Mouse (Mus musculus) megakaryocyte-erythroid progenitor cell, adult 5 weeks (primary cell): Measurements from ENCODE around the gene Tas2r122. TPM values are rescaled to one million over a fixed set of nuclear protein-coding genes. Genes with fewer than 3 reads are reported as not detected.

ENCODE experiments used
- polyA plus RNA-seq: library from polyadenylated mRNA; stranded (reverse); fragments of >175 nt; gene quantifications from 2 replicates; pipeline ENCODE4 v1.2.3, GENCODE M21; 2012

The Tas2r122 gene
- polyA plus RNA-seq = not detected in 2 replicates

GRCm38 (mm10) chr6:132711828-132712227 is at the start of gene Tas2r122:
Gene Tas2r122 (minus strand): TSS chr6:132711928.

GRCm38 (mm10) chr6:132754430-132754829 is 42.7 kb upstream of the Tas2r122 start, which contains the start of gene Tas2r124:
Gene Tas2r124 (plus strand): TSS chr6:132754730.

GRCm38 (mm10) chr6:132737935-132738334 is 26.2 kb upstream of the Tas2r122 start, which contains the start of gene Tas2r115:
Gene Tas2r115 (minus strand): TSS chr6:132738035.

GRCm38 (mm10) chr6:132700907-132701306 is 10.8 kb downstream of the Tas2r122 start, which contains the start of gene Tas2r121:
Gene Tas2r121 (minus strand): TSS chr6:132701007.

Other genes starting within 250 kb of the Tas2r122 start
- not detected in 2 replicates for gene Prh1, start 142.1 kb downstream of the Tas2r122 start, polyA plus RNA-seq
- not detected in 2 replicates for gene Prp2, start 116.0 kb downstream of the Tas2r122 start, polyA plus RNA-seq
- not detected in 2 replicates for gene A630073D07Rik, start 60.4 kb downstream of the Tas2r122 start, polyA plus RNA-seq
- gene Tas2r120, start 55.0 kb downstream of the Tas2r122 start, polyA plus RNA-seq = not detected in 2 replicates
- not detected in 2 replicates for gene Tas2r121, start 10.9 kb downstream of the Tas2r122 start, polyA plus RNA-seq
- gene Tas2r115, start 26.1 kb upstream of the Tas2r122 start, polyA plus RNA-seq = not detected in 2 replicates
- not detected in 2 replicates for gene Tas2r124, start 42.8 kb upstream of the Tas2r122 start, polyA plus RNA-seq
- gene Tas2r102, start 50.2 kb upstream of the Tas2r122 start, polyA plus RNA-seq = not detected in 2 replicates
- gene Tas2r136, start 66.2 kb upstream of the Tas2r122 start, polyA plus RNA-seq = not detected in 2 replicates
- not detected in 2 replicates for gene Tas2r117, start 90.9 kb upstream of the Tas2r122 start, polyA plus RNA-seq
- gene Tas2r123, start 135.2 kb upstream of the Tas2r122 start, polyA plus RNA-seq = not detected in 2 replicates
- not detected in 2 replicates for gene Tas2r116, start 143.5 kb upstream of the Tas2r122 start, polyA plus RNA-seq
- gene Tas2r110, start 156.1 kb upstream of the Tas2r122 start, polyA plus RNA-seq = not detected in 2 replicates
- gene Tas2r113, start 181.1 kb upstream of the Tas2r122 start, polyA plus RNA-seq = not detected in 2 replicates
- gene Tas2r125, start 197.7 kb upstream of the Tas2r122 start, polyA plus RNA-seq = not detected in 2 replicates
- not detected in 2 replicates for gene Tas2r129, start 239.2 kb upstream of the Tas2r122 start, polyA plus RNA-seq
- gene Tas2r131, start 246.0 kb upstream of the Tas2r122 start, polyA plus RNA-seq = not detected in 2 replicates